Mouse (Mus musculus) monocyte, adult 5-6 weeks (primary cell): Measurements from ENCODE around the gene Atp6v0e2. TPM values are rescaled to one million over a fixed set of nuclear protein-coding genes. Genes with fewer than 3 reads are reported as not detected.

Source experiments
- ATAC-seq: fragments of 153-309, 156-312 bp; replicated peaks from 2 replicates; pipeline ENCODE4 v1.8.0; 2017; ENCODE audit warnings: mild to moderate bottlenecking; ENCODE audit not compliant: low TSS enrichment, insufficient number of reproducible peaks, severe bottlenecking, poor library complexity, low FRiP score
- total RNA-seq: library from RNA; stranded (forward); fragments of 200-1000, 200-491, 200-594 nt; gene quantifications from 3 replicates; pipeline ENCODE4 v1.2.3, GENCODE M21; 2017

The Atp6v0e2 gene
- total RNA-seq: 1.8 TPM in 1 of 3 replicates, not detected in the others

DNA sequence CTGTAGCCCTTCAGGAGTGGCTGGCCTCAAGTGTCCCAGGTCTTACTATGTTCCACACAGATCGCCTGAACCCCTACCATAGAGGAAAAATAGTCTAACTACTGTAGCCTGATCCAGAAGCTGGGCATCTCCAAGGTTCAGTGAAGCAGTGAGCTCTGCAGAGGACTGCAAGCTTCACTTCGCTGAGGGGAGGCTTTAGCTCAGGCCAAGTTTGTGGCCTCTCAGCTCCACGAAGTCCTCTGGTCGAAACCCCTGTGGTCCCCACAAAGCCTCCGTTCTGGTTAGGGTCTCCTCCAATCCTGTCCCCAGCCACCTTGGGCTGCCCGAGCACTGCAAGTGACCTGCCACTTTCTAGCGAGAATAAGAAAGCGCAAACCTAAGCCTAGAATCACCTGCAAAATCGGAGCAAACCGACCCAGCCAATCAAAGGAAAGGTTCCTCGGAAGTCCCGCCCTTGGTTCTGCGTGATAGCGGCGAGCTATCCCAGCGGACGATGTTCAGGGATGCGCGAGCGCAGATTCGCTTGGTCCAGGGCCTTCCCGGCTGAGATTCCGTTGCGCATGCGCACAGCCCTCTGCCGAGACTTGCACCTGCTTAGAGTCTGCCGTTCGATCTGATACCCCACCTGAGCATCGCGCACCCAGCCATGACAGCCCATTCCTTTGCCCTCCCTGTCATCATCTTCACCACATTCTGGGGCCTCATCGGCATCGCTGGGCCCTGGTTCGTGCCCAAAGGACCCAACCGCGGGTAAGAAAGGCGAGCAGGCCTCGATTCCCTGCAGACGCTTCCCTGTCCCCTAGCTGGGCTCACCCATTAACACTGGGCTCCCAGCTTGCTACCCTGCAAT, at the start of gene Atp6v0e2:
Gene Atp6v0e2 (plus strand): TSS at position 511 of the 850 bp plus-strand sequence.
- no peak for ATAC-seq

- ATAC-seq: no peak
Measured at GRCm38 (mm10) chr6:48487747-48488725, 49.4 kb upstream of the Atp6v0e2 start.

GRCm38 (mm10) chr6:48489741-48490140, 47.7 kb upstream of the Atp6v0e2 start:
- ATAC-seq: no peak

DNA sequence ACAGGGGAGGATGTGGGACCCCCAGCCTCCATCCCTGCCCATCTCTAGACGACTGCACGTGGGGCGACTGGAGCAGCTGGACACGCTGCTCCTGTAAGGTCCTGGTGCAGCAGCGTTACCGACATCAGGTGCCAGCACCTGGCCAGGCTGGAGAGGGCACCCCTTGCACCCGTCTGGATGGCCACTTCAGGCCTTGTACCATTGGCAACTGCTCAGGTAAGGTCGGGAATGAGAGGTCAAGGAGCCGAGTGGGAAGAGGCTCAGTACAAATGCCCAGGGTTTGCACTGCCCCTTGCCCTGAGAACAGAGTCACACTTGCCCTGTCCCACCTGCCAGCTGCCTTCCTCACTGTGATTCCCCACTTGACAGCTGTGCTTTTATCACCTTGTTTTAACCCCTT, 46.1 kb upstream of the Atp6v0e2 start:
- no peak for ATAC-seq

- ATAC-seq: no peak
Measured at GRCm38 (mm10) chr6:48493136-48493730, 44.2 kb upstream of the Atp6v0e2 start.

GRCm38 (mm10) chr6:48497521-48497920, 39.9 kb upstream of the Atp6v0e2 start:
- no peak for ATAC-seq

DNA sequence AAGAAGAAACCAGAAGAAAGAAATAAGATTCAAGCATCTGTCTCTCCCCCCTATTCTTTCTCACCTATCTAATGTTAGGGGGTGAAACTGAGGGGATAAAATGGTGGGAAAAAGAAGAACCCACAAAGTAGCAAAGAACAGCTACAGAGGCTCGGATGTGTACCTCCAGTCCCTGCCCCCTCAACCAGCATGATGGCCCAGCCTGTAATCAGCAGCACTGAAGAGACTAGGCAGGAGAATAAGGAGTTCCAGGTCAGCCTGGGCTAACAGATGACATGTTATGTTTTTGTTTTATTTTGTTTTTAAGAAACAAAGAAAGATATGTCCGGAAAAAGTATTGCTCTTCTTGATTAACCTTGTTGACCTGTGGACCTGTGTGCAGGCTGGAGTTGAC, 33.6 kb upstream of the Atp6v0e2 start:
- no peak for ATAC-seq

- ATAC-seq: peak; percentile 93
Measured at GRCm38 (mm10) chr6:48504241-48504854, 33.1 kb upstream of the Atp6v0e2 start.

DNA sequence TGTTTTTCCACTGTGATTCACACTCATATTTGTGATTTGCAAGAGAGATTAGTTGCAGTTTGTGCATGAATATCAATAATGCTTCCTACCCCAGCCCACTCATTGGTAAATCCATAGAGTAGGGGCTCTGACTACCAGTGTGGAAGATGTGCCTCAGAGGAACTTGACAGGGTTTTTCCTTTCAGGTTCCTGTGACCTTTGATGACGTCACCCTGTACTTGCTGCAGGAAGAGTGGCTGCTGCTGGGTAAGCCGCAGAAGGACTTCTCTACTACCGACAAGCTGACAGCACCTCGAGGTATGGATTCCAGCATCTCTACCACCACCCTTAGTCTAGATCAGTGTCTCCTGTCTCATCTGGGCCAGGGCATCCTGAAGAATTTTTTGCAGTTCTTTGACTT, 29.3 kb upstream of the Atp6v0e2 start:
- ATAC-seq: no peak

GRCm38 (mm10) chr6:48510426-48510825, 27.0 kb upstream of the Atp6v0e2 start:
- ATAC-seq: no peak

GRCm38 (mm10) chr6:48511861-48512260, 25.6 kb upstream of the Atp6v0e2 start:
- ATAC-seq: no peak

DNA sequence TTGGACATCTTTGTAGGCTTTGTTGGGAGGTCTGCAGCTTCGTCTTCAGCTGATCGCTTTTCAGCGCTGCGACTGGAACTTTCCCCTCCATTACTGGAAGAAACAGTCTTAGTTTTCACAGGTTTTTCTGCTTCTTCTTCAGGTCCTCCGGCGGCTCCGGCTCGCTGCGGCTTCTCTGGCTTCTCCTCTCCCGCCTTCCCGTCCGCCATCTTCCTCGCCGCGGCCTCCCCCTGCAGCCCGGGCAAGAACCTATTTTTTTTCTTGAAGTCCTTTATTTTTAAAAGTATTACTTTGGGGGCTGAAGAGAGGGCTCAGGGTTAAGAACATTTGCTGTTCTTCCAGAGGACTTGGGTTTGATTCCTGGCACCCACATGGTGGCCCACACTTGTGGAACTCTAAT, 12.5 kb upstream of the Atp6v0e2 start:
- peak; percentile 68; the same call in 1 of the 2 replicates for ATAC-seq

DNA sequence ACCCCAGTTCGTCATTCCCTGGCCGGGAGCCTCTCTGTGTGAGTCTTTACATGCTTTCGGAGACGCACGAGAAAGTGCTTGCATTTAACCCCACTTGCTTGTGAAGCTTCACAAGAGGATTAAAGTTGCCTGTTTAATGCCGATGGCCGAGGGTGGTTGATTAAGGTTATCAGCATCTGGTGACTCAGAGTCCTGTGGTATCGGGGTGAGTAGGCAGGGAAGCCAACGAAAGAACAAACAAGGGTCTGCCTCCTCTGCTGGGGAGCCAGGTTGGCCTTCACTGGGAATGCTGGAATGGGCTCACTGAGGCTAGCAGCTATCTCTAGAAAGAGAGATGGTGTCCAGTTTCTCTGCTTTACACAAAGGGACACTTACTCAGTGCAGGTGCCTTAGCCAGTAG, 9.5 kb upstream of the Atp6v0e2 start:
- ATAC-seq: no peak

DNA sequence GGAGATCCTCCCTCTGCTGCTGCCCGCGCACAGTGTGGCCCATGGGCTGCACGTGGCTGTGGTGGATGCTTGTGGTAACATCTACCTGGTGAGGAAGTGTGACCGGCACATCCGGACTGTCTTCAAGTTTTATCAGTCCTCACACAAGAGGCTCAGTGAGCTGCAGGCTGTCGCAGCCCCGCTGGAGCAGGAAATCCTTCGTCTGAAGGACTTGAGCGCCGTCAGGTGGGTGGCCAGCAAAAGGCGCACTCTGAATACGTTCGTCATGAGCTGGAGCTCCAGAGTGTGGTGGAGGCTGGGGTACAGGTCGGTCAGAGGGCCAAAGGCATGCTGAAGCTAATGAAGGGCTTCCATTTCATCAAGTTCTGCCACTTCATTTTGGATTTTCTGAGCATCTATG, 8.2 kb upstream of the Atp6v0e2 start:
- no peak for ATAC-seq

- ATAC-seq: no peak
Measured at GRCm38 (mm10) chr6:48529871-48530440, 7.5 kb upstream of the Atp6v0e2 start.

GRCm38 (mm10) chr6:48530862-48531261, 6.6 kb upstream of the Atp6v0e2 start:
- no peak for ATAC-seq

DNA sequence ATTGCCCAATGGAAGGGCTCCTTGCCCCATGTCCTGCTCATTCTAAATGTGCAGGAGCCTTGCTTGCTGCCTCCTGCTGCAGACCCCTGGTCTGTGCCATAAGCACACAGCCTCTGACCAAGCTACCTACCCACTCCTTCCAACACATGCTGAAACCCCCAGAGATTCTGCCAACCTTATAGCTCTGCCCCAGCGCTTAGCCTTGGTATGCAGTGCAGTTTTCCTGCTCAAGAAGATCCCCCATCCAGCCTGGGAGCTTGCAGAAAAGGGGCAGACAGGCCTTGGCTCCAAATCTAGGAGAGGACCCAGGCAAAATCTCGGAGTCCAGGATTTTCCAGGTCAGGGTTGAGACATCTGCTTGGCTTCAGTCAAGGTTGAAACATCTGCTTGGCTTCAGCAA, 3.9 kb upstream of the Atp6v0e2 start:
- ATAC-seq: no peak

DNA sequence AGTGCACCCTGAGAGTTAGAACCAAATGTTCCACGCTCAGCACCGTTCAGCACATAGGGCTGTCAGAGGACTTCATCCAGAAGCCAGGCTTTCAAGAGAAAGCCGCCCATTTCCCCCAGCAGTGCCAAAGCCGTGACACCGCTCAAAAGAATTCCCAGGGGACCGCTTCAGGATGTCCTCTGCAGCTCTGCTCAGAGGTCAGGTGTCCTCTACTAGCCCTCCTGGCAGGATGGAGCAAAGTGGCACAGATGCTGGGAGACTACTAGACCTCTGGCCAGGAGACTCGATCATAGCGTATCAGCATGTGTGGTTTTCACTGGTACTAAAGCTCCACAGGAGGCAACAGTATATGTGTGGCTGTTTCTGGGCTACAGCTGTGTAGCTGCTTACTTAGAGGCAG, 2.5 kb upstream of the Atp6v0e2 start:
- no peak for ATAC-seq
